Mouse (Mus musculus) forebrain, embryonic 15.5 days (tissue): ENCODE data around the gene Bbs4. TPM values are rescaled to one million over a fixed set of nuclear protein-coding genes. Genes with fewer than 3 reads are reported as not detected.
"Not testable (repeated sequence)": the region's sequence is repeated elsewhere in the genome, so short reads cannot be mapped to it uniquely, and the experiment has no call there.

Experiments used
- ATAC-seq: fragments of 200-750 bp; cut with Nextera tagmentation; replicated peaks from 2 replicates; pipeline ENCODE4 v1.8.0; 2017; ENCODE audit warnings: mild to moderate bottlenecking, moderate TSS enrichment, moderate library complexity
- H3K27ac ChIP-seq: fragments of 300-500 bp; sonication (generic); replicated peaks from 2 replicates; pipeline ENCODE4 v1.5.1; 2015; ENCODE audit warnings: mild to moderate bottlenecking, inconsistent platforms
- H3K27me3 ChIP-seq: fragments of 300-500 bp; sonication (generic); 2 replicates; pipeline ENCODE4 v1.6.1; 2015; ENCODE audit warnings: inconsistent platforms
- H3K36me3 ChIP-seq: fragments of 300-500 bp; sonication (generic); 2 replicates; pipeline ENCODE4 v1.6.1; 2015; ENCODE audit warnings: mild to moderate bottlenecking, inconsistent platforms
- H3K4me1 ChIP-seq: fragments of 300-500 bp; sonication (generic); 2 replicates; pipeline ENCODE4 v1.6.1; 2015; ENCODE audit warnings: inconsistent platforms
- H3K4me2 ChIP-seq: fragments of 300-500 bp; sonication (generic); replicated peaks from 2 replicates; pipeline ENCODE4 v1.6.1; 2015; ENCODE audit warnings: mild to moderate bottlenecking, inconsistent platforms
- H3K4me3 ChIP-seq: fragments of 300-500 bp; sonication (generic); 2 replicates; pipeline ENCODE4 v1.5.1; 2015; ENCODE audit warnings: mild to moderate bottlenecking, inconsistent platforms
- H3K9ac ChIP-seq: fragments of 300-500 bp; sonication (generic); replicated peaks from 2 replicates; pipeline ENCODE4 v1.6.1; 2015; ENCODE audit warnings: mild to moderate bottlenecking, inconsistent platforms
- H3K9me3 ChIP-seq: fragments of 300-500 bp; sonication (generic); 2 replicates; pipeline ENCODE4 v1.6.1; 2016; ENCODE audit warnings: inconsistent platforms
- WGBS: fragments of 180-500 bp; shearing (Covaris S2); methylation state at CpG from one replicate; pipeline ENCODE4 v1.1.7; 2015; ENCODE audit warnings: mixed read lengths; 5-methylcytosine and 5-hydroxymethylcytosine counted together
- polyA plus RNA-seq: library from polyadenylated mRNA; unstranded; fragments of >200 nt; fragmentation: Nextera tagmentation; extraction: Ambion mirVana; gene quantifications from 2 replicates; pipeline ENCODE4 v1.2.1, GENCODE M21; 2015

Bbs4 gene
- polyA plus RNA-seq: 40.6 and 44.2 TPM in 2 replicates

- peak; percentile 91 for ATAC-seq
- Histone ChIP-seq H3K4me1 (peaks cover 12% of the 10 kb centered on the region; the same call in 1 of the 2 replicates), H3K27me3 (no peaks in the 10 kb centered on the region), H3K36me3 (no peaks in the 10 kb centered on the region), H3K9ac (peak within 1 kb of the TSS; percentile 74), H3K27ac (peak within 1 kb of the TSS; percentile 84), H3K4me2 (peak within 1 kb of the TSS; percentile 59), H3K9me3 (no peaks in the 10 kb centered on the region), H3K4me3 (peak within 1 kb of the TSS; percentile 78)
- WGBS: under 1% methylated on average over 32 of the region's 32 CpGs
These were observed at the start of gene Bbs4 for GRCm38 (mm10) chr9:59353253-59353639. Bbs4 (minus strand) TSS chr9:59353508.

DNA sequence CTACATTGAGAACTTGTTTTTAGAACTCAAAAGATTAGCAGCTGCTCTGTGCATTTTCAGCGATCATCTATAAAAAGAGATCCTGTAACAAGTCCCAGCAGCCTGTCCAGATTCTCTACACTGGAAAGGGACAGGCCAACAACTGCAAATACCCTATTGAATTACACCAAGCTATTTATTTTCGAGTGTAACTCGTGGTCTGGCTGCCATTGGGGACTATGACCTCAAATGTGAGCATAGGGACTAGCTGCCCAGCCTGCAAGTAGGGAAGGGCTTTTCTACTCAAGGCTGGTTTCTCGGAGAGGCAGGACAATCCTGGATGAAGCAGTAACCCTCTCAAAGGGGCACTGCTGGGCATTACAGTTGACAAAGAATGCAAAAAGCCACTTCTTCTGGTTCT, 35.8 kb upstream of the Bbs4 start:
- Histone ChIP-seq H3K4me1 (no peaks in the 10 kb centered on the region), H3K9ac (no peak overlapping the region), H3K9me3 (no peaks in the 10 kb centered on the region), H3K36me3 (peaks cover 34% of the 10 kb centered on the region), H3K27ac (no peak overlapping the region), H3K27me3 (no peaks in the 10 kb centered on the region), H3K4me3 (no peak overlapping the region), H3K4me2 (no peak overlapping the region)
- no peak for ATAC-seq
- 93% methylated on average over 4 of the region's 4 CpGs for WGBS

- no peak overlapping the region for H3K27ac ChIP-seq
- no peaks in the 10 kb centered on the region for H3K9me3 ChIP-seq
- WGBS: 86% methylated on average over 1 of the region's 1 CpGs
- no peaks in the 10 kb centered on the region for H3K4me1 ChIP-seq
- no peaks in the 10 kb centered on the region for H3K27me3 ChIP-seq
- H3K4me3 ChIP-seq: no peak overlapping the region
- no peak overlapping the region for H3K4me2 ChIP-seq
- no peak overlapping the region for H3K9ac ChIP-seq
- no peak for ATAC-seq
- peaks cover 28% of the 10 kb centered on the region for H3K36me3 ChIP-seq
These were observed 35.0 kb upstream of the Bbs4 start for GRCm38 (mm10) chr9:59388311-59388710.

- Histone ChIP-seq H3K27me3 (no peaks in the 10 kb centered on the region), H3K4me2 (no peak overlapping the region), H3K9ac (no peak overlapping the region), H3K9me3 (no peaks in the 10 kb centered on the region), H3K27ac (no peak overlapping the region), H3K36me3 (peaks cover 20% of the 10 kb centered on the region), H3K4me1 (no peaks in the 10 kb centered on the region), H3K4me3 (no peak overlapping the region)
- ATAC-seq: no peak
- 55% methylated on average over 3 of the region's 3 CpGs for WGBS
These were observed 34.2 kb upstream of the Bbs4 start for GRCm38 (mm10) chr9:59387461-59387860.

- H3K9ac ChIP-seq: no peak overlapping the region
- H3K4me1 ChIP-seq: no peaks in the 10 kb centered on the region
- no peak overlapping the region for H3K4me3 ChIP-seq
- H3K27ac ChIP-seq: no peak overlapping the region
- no peaks in the 10 kb centered on the region for H3K27me3 ChIP-seq
- no peaks in the 10 kb centered on the region for H3K9me3 ChIP-seq
- no peak for ATAC-seq
- H3K4me2 ChIP-seq: no peak overlapping the region
- no peaks in the 10 kb centered on the region for H3K36me3 ChIP-seq
- whole genome bisulfite sequencing: 94% methylated on average over 15 of the region's 15 CpGs
These were observed 22.3 kb upstream of the Bbs4 start for GRCm38 (mm10) chr9:59375626-59376025.

- Histone ChIP-seq H3K4me3 (no peak overlapping the region), H3K4me1 (no peaks in the 10 kb centered on the region), H3K4me2 (no peak overlapping the region), H3K27me3 (no peaks in the 10 kb centered on the region), H3K27ac (no peak overlapping the region), H3K36me3 (no peaks in the 10 kb centered on the region), H3K9ac (no peak overlapping the region), H3K9me3 (no peaks in the 10 kb centered on the region)
- ATAC-seq: no peak
- WGBS: 92% methylated on average over 9 of the region's 9 CpGs
These were observed 16.3 kb upstream of the Bbs4 start for GRCm38 (mm10) chr9:59369646-59370045.

GRCm38 (mm10) chr9:59369220-59369619, 15.9 kb upstream of the Bbs4 start:
- H3K4me2 ChIP-seq: no peak overlapping the region
- no peaks in the 10 kb centered on the region for H3K9me3 ChIP-seq
- H3K36me3 ChIP-seq: no peaks in the 10 kb centered on the region
- 86% methylated on average over 5 of the region's 5 CpGs for WGBS
- no peak overlapping the region for H3K4me3 ChIP-seq
- H3K4me1 ChIP-seq: no peaks in the 10 kb centered on the region
- no peak for ATAC-seq
- no peaks in the 10 kb centered on the region for H3K27me3 ChIP-seq
- H3K27ac ChIP-seq: no peak overlapping the region
- H3K9ac ChIP-seq: no peak overlapping the region

GRCm38 (mm10) chr9:59360487-59360886, 7.2 kb upstream of the Bbs4 start:
- ATAC-seq, H3K9ac ChIP-seq, H3K27ac ChIP-seq, H3K9me3 ChIP-seq, H3K4me1 ChIP-seq, H3K4me3 ChIP-seq, H3K36me3 ChIP-seq, H3K4me2 ChIP-seq, H3K27me3 ChIP-seq: not testable (repeated sequence)
- 50% methylated on average over 2 of the region's 3 CpGs for WGBS

- H3K36me3 ChIP-seq, H3K27me3 ChIP-seq, H3K9me3 ChIP-seq, H3K9ac ChIP-seq, H3K4me3 ChIP-seq, H3K27ac ChIP-seq, H3K4me2 ChIP-seq, H3K4me1 ChIP-seq, ATAC-seq: not testable (repeated sequence)
- WGBS: 67% methylated on average over 1 of the region's 1 CpGs
These were observed 4.7 kb upstream of the Bbs4 start for GRCm38 (mm10) chr9:59358041-59358440.

DNA sequence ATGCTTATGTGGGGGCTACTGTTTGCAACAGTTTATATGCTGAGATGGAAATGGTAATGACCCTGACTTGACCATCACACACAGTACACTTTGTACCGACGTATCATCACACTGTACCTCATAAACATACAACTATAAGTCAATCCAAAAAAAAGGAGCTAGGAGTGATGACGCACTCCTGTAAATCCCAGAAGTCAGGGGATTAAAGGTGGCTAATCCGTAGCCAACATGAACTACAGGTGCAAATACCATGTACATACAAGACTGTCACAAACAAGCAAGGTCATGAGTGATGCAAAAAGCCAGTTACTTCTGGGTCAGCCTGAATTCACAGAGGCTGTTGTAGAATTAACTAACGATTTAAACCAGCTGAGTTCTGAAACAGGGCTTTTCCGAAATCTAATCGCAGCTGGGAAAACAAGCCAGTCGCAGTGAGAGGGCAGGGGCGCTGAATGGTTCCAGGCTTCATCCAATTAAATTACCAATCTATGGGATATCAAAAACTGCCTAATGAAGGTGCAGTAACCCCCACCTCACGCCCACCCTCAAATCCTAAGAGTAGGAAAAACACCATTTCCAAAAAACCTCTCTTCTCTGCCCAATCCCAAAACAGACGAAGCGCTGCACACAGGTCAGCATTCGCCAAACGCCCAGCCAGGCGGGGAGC, 589 bp downstream of the Bbs4 start:
- no peak for ATAC-seq
- H3K4me2 ChIP-seq: peak overlapping the region; percentile 59

DNA sequence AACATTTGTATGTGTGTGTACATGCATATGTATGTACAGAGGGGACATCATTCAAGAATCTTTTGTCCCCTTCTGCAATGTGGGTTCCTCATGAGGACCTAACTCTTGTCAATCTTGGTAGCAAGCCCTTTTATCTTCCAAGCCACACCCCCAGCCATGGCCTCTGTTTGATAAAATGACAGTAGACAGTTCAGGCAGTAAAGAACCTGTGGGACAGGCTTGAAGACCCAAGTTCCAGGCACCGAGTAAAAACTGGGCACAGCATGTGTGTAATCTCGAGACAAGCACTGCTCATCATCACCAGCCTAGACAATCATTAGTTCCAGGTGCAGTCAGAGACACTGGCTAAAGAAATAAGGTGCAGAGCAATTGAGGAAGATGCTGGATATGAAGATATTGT, 7.1 kb downstream of the Bbs4 start:
- WGBS: 85% methylated on average over 2 of the region's 2 CpGs
- Histone ChIP-seq H3K9ac (no peak overlapping the region), H3K4me1 (no peaks in the 10 kb centered on the region), H3K9me3 (no peaks in the 10 kb centered on the region), H3K4me2 (no peak overlapping the region), H3K27ac (no peak overlapping the region), H3K27me3 (no peaks in the 10 kb centered on the region), H3K36me3 (peaks cover 27% of the 10 kb centered on the region), H3K4me3 (no peak overlapping the region)
- ATAC-seq: no peak

More for the DNA sequence above, 589 bp downstream of the Bbs4 start:
- Histone ChIP-seq H3K4me3 (peak overlapping the region; percentile 78), H3K27ac (peak overlapping the region; percentile 84), H3K9ac (peak overlapping the region; percentile 74), H3K27me3 (no peaks in the 10 kb centered on the region), H3K9me3 (no peaks in the 10 kb centered on the region), H3K36me3 (no peaks in the 10 kb centered on the region), H3K4me1 (peaks cover 12% of the 10 kb centered on the region; the same call in 1 of the 2 replicates)
- WGBS: 11% methylated on average over 15 of the region's 15 CpGs

GRCm38 (mm10) chr9:59340002-59340401, 13.3 kb downstream of the Bbs4 start:
- H3K27ac ChIP-seq: no peak overlapping the region
- no peak overlapping the region for H3K4me2 ChIP-seq
- no peak overlapping the region for H3K9ac ChIP-seq
- ATAC-seq: no peak
- no peaks in the 10 kb centered on the region for H3K9me3 ChIP-seq
- H3K36me3 ChIP-seq: peaks cover 53% of the 10 kb centered on the region
- H3K4me1 ChIP-seq: no peaks in the 10 kb centered on the region
- H3K27me3 ChIP-seq: no peaks in the 10 kb centered on the region
- WGBS: 89% methylated on average over 9 of the region's 9 CpGs
- no peak overlapping the region for H3K4me3 ChIP-seq

GRCm38 (mm10) chr9:59339107-59339506, 14.2 kb downstream of the Bbs4 start:
- ATAC-seq: no peak
- H3K9me3 ChIP-seq: no peaks in the 10 kb centered on the region
- H3K4me3 ChIP-seq: no peak overlapping the region
- no peaks in the 10 kb centered on the region for H3K27me3 ChIP-seq
- 92% methylated on average over 5 of the region's 5 CpGs for WGBS
- H3K27ac ChIP-seq: no peak overlapping the region
- H3K4me1 ChIP-seq: no peaks in the 10 kb centered on the region
- no peak overlapping the region for H3K4me2 ChIP-seq
- no peak overlapping the region for H3K9ac ChIP-seq
- H3K36me3 ChIP-seq: peaks cover 54% of the 10 kb centered on the region
